Mouse (Mus musculus) embryonic facial prominence, embryonic 14.5 days (tissue): Measurements from ENCODE around the gene 4921536K21Rik. TPM values are rescaled to one million over a fixed set of nuclear protein-coding genes. Genes with fewer than 3 reads are reported as not detected.

Experiments used
- ATAC-seq: fragments of 200-750 bp; cut with Nextera tagmentation; 2 replicates; pipeline ENCODE4 v1.8.0; 2017; ENCODE audit warnings: low read depth, moderate number of reproducible peaks, moderate TSS enrichment
- DNase-seq: peaks from one replicate; pipeline ENCODE4 v3.0.0-alpha.2; 2015; ENCODE audit warnings: low spot score
- H3K27ac ChIP-seq: fragments of 300-500 bp; sonication (generic); replicated peaks from 2 replicates; pipeline ENCODE4 v1.5.1; 2014; ENCODE audit warnings: low read depth, mild to moderate bottlenecking, low read length, moderate library complexity
- H3K27me3 ChIP-seq: fragments of 300-500 bp; sonication (generic); replicated peaks from 2 replicates; pipeline ENCODE4 v1.6.1; 2014; ENCODE audit warnings: low read length; ENCODE audit not compliant: control insufficient read depth, insufficient read depth
- H3K36me3 ChIP-seq: fragments of 300-500 bp; sonication (generic); 2 replicates; pipeline ENCODE4 v1.6.1; 2014; ENCODE audit warnings: low read length, mixed read lengths; ENCODE audit not compliant: control insufficient read depth, insufficient read depth
- H3K4me1 ChIP-seq: fragments of 300-500 bp; sonication (generic); 2 replicates; pipeline ENCODE4 v1.6.1; 2014; ENCODE audit warnings: antibody characterized with exemption, low read length; ENCODE audit not compliant: control insufficient read depth, insufficient read depth
- H3K4me2 ChIP-seq: fragments of 300-500 bp; sonication (generic); 2 replicates; pipeline ENCODE4 v1.6.1; 2014; ENCODE audit warnings: low read depth, mild to moderate bottlenecking, low read length, moderate library complexity, mixed read lengths
- H3K4me3 ChIP-seq: fragments of 300-500 bp; sonication (generic); 2 replicates; pipeline ENCODE4 v1.5.1; 2014; ENCODE audit warnings: low read depth, mild to moderate bottlenecking, low read length
- H3K9ac ChIP-seq: fragments of 300-500 bp; sonication (generic); 2 replicates; pipeline ENCODE4 v1.6.1; 2014; ENCODE audit warnings: low read depth, mild to moderate bottlenecking, low read length, moderate library complexity, mixed read lengths
- H3K9me3 ChIP-seq: fragments of 300-500 bp; sonication (generic); 2 replicates; pipeline ENCODE4 v1.6.1; 2016; ENCODE audit warnings: low read length; ENCODE audit not compliant: control insufficient read depth
- WGBS: fragments of 180-500 bp; shearing (Covaris S2); extraction: QIAGEN DNeasy Blood & Tissue Kit; methylation state at CpG from one replicate; pipeline ENCODE4 v1.1.7; 2014; 5-methylcytosine and 5-hydroxymethylcytosine counted together
- polyA plus RNA-seq: library from polyadenylated mRNA; unstranded; fragments of >200 nt; fragmentation: Nextera tagmentation; extraction: Ambion mirVana; gene quantifications from 2 replicates; pipeline ENCODE4 v1.2.1, GENCODE M21; 2014

The 4921536K21Rik gene
- polyA plus RNA-seq, 1 experiment from 2014 or later = 0.21 TPM

DNA sequence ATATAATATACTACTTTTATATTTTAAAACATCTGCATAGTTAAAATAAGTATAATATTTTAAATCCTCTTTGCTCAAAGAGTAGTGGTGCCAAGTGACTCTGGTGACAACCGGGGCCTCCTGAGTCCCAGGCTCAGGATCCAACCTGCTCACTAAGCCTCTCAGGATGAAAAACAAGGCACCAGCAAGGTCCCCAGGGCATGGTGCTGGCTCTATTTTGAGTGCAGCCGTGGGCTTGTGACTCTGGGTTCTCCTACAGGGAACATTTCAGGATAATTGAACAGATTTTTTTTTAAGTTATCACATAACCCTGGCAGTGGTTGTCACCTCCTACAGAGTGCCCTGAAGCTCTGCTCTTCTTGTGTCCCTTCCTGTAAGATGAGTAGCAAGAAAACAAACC lies 48.5 kb downstream of the 4921536K21Rik start:
- no peak overlapping the region for H3K4me2 ChIP-seq
- no peaks in the 10 kb centered on the region for H3K27me3 ChIP-seq
- H3K4me1 ChIP-seq = 0 out of 2 replicates have a peak, but pooled peaks cover 2% of the 10 kb centered on the region
- no peak overlapping the region for H3K9ac ChIP-seq
- 42% methylated on average over 2 of the region's 2 CpGs for WGBS
- ATAC-seq = peak; percentile 55; the same call in 1 of the 2 replicates
- no peak for DNase-seq
- H3K9me3 ChIP-seq = no peaks in the 10 kb centered on the region
- no peak overlapping the region for H3K27ac ChIP-seq
- H3K36me3 ChIP-seq = no peaks in the 10 kb centered on the region
- H3K4me3 ChIP-seq = no peak overlapping the region

GRCm38 (mm10) chr11:3843943-3844734 lies 50.8 kb downstream of the 4921536K21Rik start:
- Histone ChIP-seq H3K4me1 (no peaks in the 10 kb centered on the region), H3K9me3 (no peaks in the 10 kb centered on the region), H3K27ac (no peak overlapping the region), H3K4me3 (no peak overlapping the region), H3K9ac (no peak overlapping the region), H3K4me2 (no peak overlapping the region), H3K27me3 (no peaks in the 10 kb centered on the region), H3K36me3 (no peaks in the 10 kb centered on the region)
- ATAC-seq (no peak), DNase-seq (no peak)
- 74% methylated on average over 17 of the region's 17 CpGs for WGBS

Other genes with a start within 250 kb of the 4921536K21Rik start
- gene Morc2a, start 245.9 kb downstream of the 4921536K21Rik start, polyA plus RNA-seq = 20.9 and 24.5 TPM in 2 replicates
- 0.93 and 1.3 TPM in 2 replicates for gene Osbp2, start 31.2 kb downstream of the 4921536K21Rik start, polyA plus RNA-seq
- 10.0 and 10.5 TPM in 2 replicates for gene Dusp18, start 142 bp upstream of the 4921536K21Rik start, polyA plus RNA-seq
- 5.8 and 6.4 TPM in 2 replicates for gene Slc35e4, start 19.6 kb upstream of the 4921536K21Rik start, polyA plus RNA-seq
- gene Tcn2, start 37.1 kb upstream of the 4921536K21Rik start, polyA plus RNA-seq = 49.0 and 50.4 TPM in 2 replicates
- gene Pes1, start 68.9 kb upstream of the 4921536K21Rik start, polyA plus RNA-seq = 59.7 and 62.9 TPM in 2 replicates
- gene 4930556J24Rik, start 81.7 kb upstream of the 4921536K21Rik start, polyA plus RNA-seq = not detected in 2 replicates
- gene Gal3st1, start 88.5 kb upstream of the 4921536K21Rik start, polyA plus RNA-seq = 3.2 and 3.3 TPM in 2 replicates
- 0.29 and 0.88 TPM in 2 replicates for gene Sec14l4, start 136.4 kb upstream of the 4921536K21Rik start, polyA plus RNA-seq
- 1.7 and 6.8 TPM in 2 replicates for gene Sec14l3, start 169.7 kb upstream of the 4921536K21Rik start, polyA plus RNA-seq
- gene Mtfp1, start 200.3 kb upstream of the 4921536K21Rik start, polyA plus RNA-seq = 7.5 and 8.1 TPM in 2 replicates
- gene Sec14l2, start 228.3 kb upstream of the 4921536K21Rik start, polyA plus RNA-seq = 2.2 and 3.2 TPM in 2 replicates
- gene Rnf215, start 240.1 kb upstream of the 4921536K21Rik start, polyA plus RNA-seq = 34.8 and 36.5 TPM in 2 replicates